Mouse (Mus musculus) C2C12 (cell line): ENCODE results near the gene Fbxw9. TPM values are rescaled to one million over a fixed set of nuclear protein-coding genes. Genes with fewer than 3 reads are reported as not detected.

Experiments
- H3K27me3 ChIP-seq: one replicate; pipeline ENCODE4 v1.6.1; 2011; ENCODE audit not compliant: control insufficient read depth, insufficient read depth, insufficient read length
- H3K36me3 ChIP-seq: one replicate; pipeline ENCODE4 v1.6.1; 2011; ENCODE audit not compliant: control insufficient read depth, insufficient read depth
- H3K4me3 ChIP-seq: one replicate; pipeline ENCODE4 v1.5.1; 2011; ENCODE audit warnings: mild to moderate bottlenecking, control low read depth; ENCODE audit not compliant: poor library complexity, insufficient read depth, severe bottlenecking
- H3K79me2 ChIP-seq: one replicate; pipeline ENCODE4 v1.6.1; 2011; ENCODE audit not compliant: control insufficient read depth, insufficient read depth
- H3K79me3 ChIP-seq: one replicate; pipeline ENCODE4 v1.6.1; 2011; ENCODE audit warnings: low read depth, control low read depth
- H3ac ChIP-seq: one replicate; pipeline ENCODE3; 2011; ENCODE audit warnings: low read depth; ENCODE audit not compliant: control insufficient read depth, insufficient read length
- CEBPB ChIP-seq: IDR thresholded peaks from one replicate; pipeline ENCODE4 v1.6.1; 2011; ENCODE audit warnings: low read depth, mild to moderate bottlenecking, control low read depth, moderate library complexity
- CTCF ChIP-seq: IDR thresholded peaks from one replicate; pipeline ENCODE4 v1.5.1; 2011; ENCODE audit not compliant: control insufficient read depth, insufficient read depth, insufficient read length
- FOSL1 ChIP-seq: IDR thresholded peaks from one replicate; pipeline ENCODE4 v1.8.0; 2011; ENCODE audit warnings: mild to moderate bottlenecking, low read length; ENCODE audit not compliant: poor library complexity, insufficient read depth, severe bottlenecking
- MAX ChIP-seq: IDR thresholded peaks from one replicate; pipeline ENCODE4 v1.6.1; 2011; ENCODE audit warnings: mild to moderate bottlenecking, control low read depth
- MYOD1 ChIP-seq: IDR thresholded peaks from one replicate; pipeline ENCODE4 v1.6.1; 2011; ENCODE audit warnings: low read depth; ENCODE audit not compliant: control insufficient read depth, insufficient read length
- MYOG ChIP-seq: IDR thresholded peaks from one replicate; pipeline ENCODE4 v1.6.1; 2011; ENCODE audit not compliant: control insufficient read depth, insufficient read length; ENCODE audit errors: extremely low read depth
- USF1 ChIP-seq: IDR thresholded peaks from one replicate; pipeline ENCODE4 v1.6.1; 2011; ENCODE audit warnings: low read depth, mild to moderate bottlenecking, control low read depth, moderate library complexity
- polyA plus RNA-seq: library from polyadenylated mRNA; unstranded; fragments of >200 nt; fragmentation: generic; extraction: Trizol; gene quantifications from one replicate; pipeline ENCODE4 v1.2.1, GENCODE M21; 2012; ENCODE audit warnings: missing spikeins

The Fbxw9 gene
- polyA plus RNA-seq, 1 experiment, result 20.0 TPM

DNA sequence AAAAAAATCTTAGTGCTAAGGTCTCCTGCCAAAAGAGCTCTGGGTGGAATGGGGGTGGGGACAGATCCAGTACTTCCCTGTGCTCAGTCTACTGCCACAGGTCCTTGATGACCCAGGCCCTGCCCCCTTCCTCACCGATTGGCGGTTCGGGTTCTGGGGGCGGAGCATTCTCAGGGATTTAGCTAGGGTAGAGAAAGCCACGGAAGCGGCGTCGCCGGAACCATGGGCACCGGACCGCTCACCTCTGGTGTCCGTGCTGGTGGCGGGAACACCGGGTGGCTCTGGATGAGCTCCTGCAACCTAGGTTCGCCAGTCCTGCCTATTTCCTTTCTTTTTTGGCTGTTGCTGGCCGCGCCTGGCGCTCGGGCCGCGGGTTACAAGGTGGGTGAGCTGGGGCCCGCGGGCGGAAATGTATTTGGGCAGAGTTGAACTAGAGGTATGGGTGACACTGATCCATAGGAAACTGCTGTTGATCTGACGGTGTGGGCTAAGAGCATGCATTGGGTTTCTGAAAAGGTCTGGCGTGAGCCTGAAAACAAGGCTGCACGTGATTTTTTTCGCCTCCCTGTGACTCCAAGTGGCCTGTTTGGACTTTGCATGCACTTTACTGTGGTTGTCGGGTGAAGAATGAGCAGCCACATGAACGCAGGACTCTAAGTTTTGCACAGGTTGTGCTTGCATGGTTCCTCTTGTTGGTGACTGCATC lies 23.4 kb downstream of the Fbxw9 start, which contains the start of gene Man2b1:
Gene Man2b1 (plus strand): TSS at position 163 of the 706 bp plus-strand sequence.
- peak within 1 kb of the TSS; percentile 38 for H3ac ChIP-seq
- peaks cover 15% of the 10 kb centered on the region for H3K79me3 ChIP-seq
- no peaks in the 10 kb centered on the region for H3K27me3 ChIP-seq
- H3K79me2 ChIP-seq, result peaks cover 26% of the 10 kb centered on the region
- peak within 1 kb of the TSS; percentile 33 for H3K4me3 ChIP-seq
- H3K36me3 ChIP-seq, result peaks cover 24% of the 10 kb centered on the region
- TF ChIP-seq FOSL1 (no peak), USF1 (peak; percentile 62)

GRCm38 (mm10) chr8:85084633-85085032 lies 24.8 kb downstream of the Fbxw9 start:
- TF ChIP-seq MAX (no peak), CEBPB (no peak), CTCF (no peak), MYOG (no peak), FOSL1 (no peak), MYOD1 (no peak), USF1 (no peak)
- Histone ChIP-seq H3K4me3 (no peak overlapping the region), H3ac (no peak overlapping the region), H3K36me3 (peaks cover 11% of the 10 kb centered on the region), H3K27me3 (no peaks in the 10 kb centered on the region), H3K79me3 (peaks cover 11% of the 10 kb centered on the region), H3K79me2 (peaks cover 21% of the 10 kb centered on the region)

DNA sequence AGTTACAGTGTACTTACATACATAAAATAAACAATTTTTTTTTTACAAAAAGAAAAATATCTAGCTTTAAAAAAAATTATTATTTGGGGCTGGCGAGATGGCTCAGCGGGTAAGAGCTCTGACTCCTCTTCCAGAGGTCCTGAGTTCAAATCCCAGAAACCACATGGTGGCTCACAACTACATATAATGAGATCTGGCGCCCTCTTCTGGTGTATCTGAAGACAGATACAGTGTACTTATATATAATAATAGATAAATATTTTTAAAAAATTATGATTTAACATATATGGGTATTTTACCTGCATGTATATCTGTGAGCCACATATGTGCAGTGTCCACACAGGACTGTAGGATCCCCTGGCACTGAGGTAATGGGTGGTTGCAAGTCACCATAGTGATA lies 26.4 kb downstream of the Fbxw9 start:
- no peak overlapping the region for H3ac ChIP-seq
- H3K4me3 ChIP-seq, result no peak overlapping the region
- no peak for TF ChIP-seq MAX
- no peak for TF ChIP-seq CEBPB
- no peak for TF ChIP-seq FOSL1
- TF ChIP-seq CTCF, result no peak
- no peak for TF ChIP-seq MYOD1
- no peak for TF ChIP-seq MYOG
- no peak for TF ChIP-seq USF1
- H3K27me3 ChIP-seq, result no peaks in the 10 kb centered on the region
- peaks cover 7% of the 10 kb centered on the region for H3K79me3 ChIP-seq
- H3K79me2 ChIP-seq, result peaks cover 6% of the 10 kb centered on the region
- peaks cover 11% of the 10 kb centered on the region for H3K36me3 ChIP-seq

DNA sequence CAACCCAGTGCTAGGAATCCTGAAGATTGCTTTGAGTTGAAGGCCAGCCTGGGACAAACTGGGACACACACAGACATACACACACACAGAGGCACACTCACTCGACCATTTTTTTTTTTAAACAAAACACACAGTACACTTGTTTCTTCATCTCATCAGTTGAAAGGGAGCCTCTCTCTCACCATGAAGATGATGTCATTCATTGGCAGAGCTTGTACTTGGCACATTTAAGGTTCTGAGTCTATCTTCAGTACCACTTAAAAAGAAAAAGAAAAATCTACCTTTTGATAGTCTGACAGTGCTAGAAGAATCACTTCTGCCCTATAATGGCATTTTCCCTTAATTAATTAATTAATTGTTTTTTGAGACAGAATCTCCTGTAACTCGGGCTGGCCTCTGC lies 28.9 kb downstream of the Fbxw9 start:
- H3K79me3 ChIP-seq, result peaks cover 2% of the 10 kb centered on the region
- peaks cover 19% of the 10 kb centered on the region for H3K36me3 ChIP-seq

GRCm38 (mm10) chr8:85090856-85091255 lies 31.0 kb downstream of the Fbxw9 start:
- Histone ChIP-seq H3K36me3 (peaks cover 19% of the 10 kb centered on the region), H3ac (no peak overlapping the region), H3K4me3 (no peak overlapping the region), H3K27me3 (no peaks in the 10 kb centered on the region), H3K79me2 (no peaks in the 10 kb centered on the region), H3K79me3 (no peaks in the 10 kb centered on the region)
- TF ChIP-seq USF1, result no peak
- TF ChIP-seq MYOD1, result no peak
- TF ChIP-seq FOSL1, result no peak
- TF ChIP-seq CTCF, result no peak

More for the DNA sequence above, 28.9 kb downstream of the Fbxw9 start:
- Histone ChIP-seq H3K27me3 (no peaks in the 10 kb centered on the region), H3K4me3 (no peak overlapping the region), H3K79me2 (no peaks in the 10 kb centered on the region), H3ac (no peak overlapping the region)
- TF ChIP-seq USF1 (no peak), MYOD1 (no peak), CTCF (no peak), MAX (no peak), FOSL1 (no peak), CEBPB (no peak), MYOG (no peak)

DNA sequence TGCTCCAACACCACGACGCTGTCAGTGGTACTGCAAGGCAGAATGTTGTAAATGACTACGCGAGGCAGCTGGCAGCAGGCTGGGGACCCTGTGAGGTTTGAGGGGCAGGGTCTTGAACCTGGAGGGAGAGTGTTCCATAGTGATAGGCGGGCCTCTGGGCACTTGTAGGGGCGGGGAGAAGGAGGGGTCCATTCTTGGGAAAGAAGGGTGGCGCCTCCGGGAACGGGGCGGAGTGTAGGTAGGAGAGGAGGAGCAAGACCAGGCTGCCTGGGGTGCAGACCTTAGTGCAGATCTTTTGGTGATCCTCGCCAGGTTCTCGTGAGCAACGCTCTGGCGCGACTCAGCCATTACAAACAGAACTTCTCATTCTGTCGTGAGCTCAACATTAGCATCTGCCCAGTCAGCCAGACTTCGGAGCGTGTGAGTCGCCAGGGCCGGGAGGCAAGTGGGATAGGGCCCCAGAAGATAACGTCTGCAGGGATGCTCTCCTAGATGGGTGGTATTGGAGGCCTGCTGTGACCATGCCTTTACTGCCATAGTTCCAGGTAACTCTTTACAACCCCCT lies 31.8 kb downstream of the Fbxw9 start:
- peaks cover 21% of the 10 kb centered on the region for H3K36me3 ChIP-seq
- no peaks in the 10 kb centered on the region for H3K79me3 ChIP-seq
- no peaks in the 10 kb centered on the region for H3K79me2 ChIP-seq
- no peak overlapping the region for H3ac ChIP-seq
- no peak overlapping the region for H3K4me3 ChIP-seq
- H3K27me3 ChIP-seq, result no peaks in the 10 kb centered on the region
- TF ChIP-seq MAX (no peak), CEBPB (no peak), CTCF (no peak), MYOG (no peak), MYOD1 (no peak), FOSL1 (no peak), USF1 (no peak)
